In the genomic region with DNA sequence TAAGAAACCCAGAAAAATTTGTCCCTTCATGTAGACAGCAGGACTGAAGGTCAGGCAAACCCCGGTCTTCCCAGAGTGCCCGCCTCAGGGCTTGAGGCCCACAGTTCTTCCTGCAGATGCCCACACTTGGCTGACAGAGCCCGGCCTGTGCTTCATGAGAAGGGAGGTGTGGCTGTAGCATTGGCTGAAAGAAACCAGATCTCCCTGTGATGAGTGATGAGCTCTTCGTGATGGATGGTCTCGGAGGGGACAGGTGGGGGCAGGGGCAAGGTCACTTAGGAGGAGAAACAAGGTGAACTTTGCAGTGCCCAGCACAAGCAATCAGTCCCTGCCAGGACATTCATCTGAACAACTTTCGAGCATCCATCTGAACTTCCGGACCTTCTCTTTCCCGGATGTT, we compare ENCODE assay signal across 26 mouse cellular contexts.
A peak's percentile ranks its signal among the peaks of the same experiment; 100 is the strongest.
DNase-seq lines count a peak whose midpoint lies in the region; ATAC-seq and TF ChIP-seq lines count a peak whose summit lies in the region.
"Had no signal": no experiment of that assay in that cellular context is flagged by ENCODE, and none has a peak within 500 bp of the region (broad histone marks: within the 10 kb centered on the region; RNA-seq: fewer than 3 reads in every experiment).

No protein-coding gene starts in this region.

- no peak for TF ChIP-seq POLR2A in heart, adult 2 months (IDR thresholded peaks at IDR 0.05; ENCODE audit: insufficient read depth, low read depth, low read length)

- H3K4me1 ChIP-seq in heart, adult 2 months (ENCODE audit: control insufficient read depth, insufficient read depth, low read length) = no peaks in the 10 kb centered on the region; the same call in 1 of the 2 replicates
- peaks cover 7% of the 10 kb centered on the region; the same call in 1 of the 2 replicates for H3K4me1 ChIP-seq in heart, embryonic 12.5 days (replicated peaks)
- no peaks in the 10 kb centered on the region for H3K4me1 ChIP-seq in stomach, postnatal 0 days (replicated peaks; ENCODE audit: control insufficient read depth, insufficient read depth)
- H3K4me1 ChIP-seq: embryonic facial prominence, embryonic 13.5 days; forebrain, embryonic 12.5 days; liver, embryonic 13.5 days; megakaryocyte, embryonic 14.5 days; neural tube, embryonic 13.5 days had no signal

- DNase-seq in heart, adult 2 months = peak in 1 of 2 experiments; percentile 19
- DNase-seq in heart, postnatal 36 days = no peak
- DNase-seq in heart, postnatal 10 days = peak; percentile 27 to 35
- peak; percentile 20 for DNase-seq in yolk sac, embryonic 10.5 days (ENCODE audit: low spot score)
- DNase-seq in adrenal gland, postnatal 10 days = no peak
- no peak for DNase-seq in stomach, postnatal 0 days (ENCODE audit: low spot score)
- no peak for DNase-seq in gastrocnemius, adult 8-10 months (ENCODE audit: low spot score in 2 of 2)
- DNase-seq: adrenal gland, postnatal 25 days; cerebellum, adult 9-10 months; gastrocnemius, adult 2 months; kidney, postnatal 25 days; layer of hippocampus, postnatal 36 days; liver, embryonic 13.5 days; lung, adult 2 months; lung, postnatal 14 days; midbrain, embryonic 14.5 days; right cerebral cortex, adult 18-20 months had no signal

- no peaks in the 10 kb centered on the region for H3K36me3 ChIP-seq in heart, adult 2 months (ENCODE audit: control insufficient read depth, insufficient read depth, low read length)
- H3K36me3 ChIP-seq in heart, embryonic 12.5 days = no peaks in the 10 kb centered on the region
- no peaks in the 10 kb centered on the region for H3K36me3 ChIP-seq in stomach, postnatal 0 days (ENCODE audit: control insufficient read depth, insufficient read depth, low read length)
- H3K36me3 ChIP-seq: embryonic facial prominence, embryonic 13.5 days; forebrain, embryonic 12.5 days; liver, embryonic 13.5 days; neural tube, embryonic 13.5 days had no signal

- TF ChIP-seq EP300 in heart, adult 2 months (IDR thresholded peaks at IDR 0.05; ENCODE audit: insufficient read depth, low read depth, low read length) = 0 out of 2 replicates have a peak, but pooled peaks have one; percentile 30
- TF ChIP-seq EP300 in stomach, postnatal 0 days (optimal IDR thresholded peaks at IDR 0.05) = no peak

- ATAC-seq in heart, embryonic 12.5 days (ENCODE audit: insufficient number of reproducible peaks, low FRiP score) = peak; percentile 80
- ATAC-seq in stomach, postnatal 0 days (ENCODE audit: low FRiP score, low TSS enrichment) = no peak
- ATAC-seq: hindbrain, postnatal 0 days; intestine, embryonic 16.5 days had no signal

- no peaks in the 10 kb centered on the region for H3K9me3 ChIP-seq in heart, embryonic 12.5 days (replicated peaks)
- no peaks in the 10 kb centered on the region for H3K9me3 ChIP-seq in stomach, postnatal 0 days (ENCODE audit: control insufficient read depth, low read length)
- H3K9me3 ChIP-seq: embryonic facial prominence, embryonic 13.5 days; forebrain, embryonic 12.5 days; liver, embryonic 13.5 days; neural tube, embryonic 13.5 days had no signal

- no peak for TF ChIP-seq CTCF in heart, adult 2 months (IDR thresholded peaks at IDR 0.05)
- TF ChIP-seq CTCF in stomach, postnatal 0 days (IDR thresholded peaks at IDR 0.05; ENCODE audit: low read depth) = no peak

- no peak overlapping the region for H3K9ac ChIP-seq in heart, adult 2 months (ENCODE audit: low read depth, low read length)
- H3K9ac ChIP-seq in heart, embryonic 12.5 days = no peak overlapping the region
- H3K9ac ChIP-seq in stomach, postnatal 0 days (ENCODE audit: low read length) = no peak overlapping the region
- H3K9ac ChIP-seq: embryonic facial prominence, embryonic 13.5 days; forebrain, embryonic 12.5 days; liver, embryonic 13.5 days; neural tube, embryonic 13.5 days had no signal

- no peak overlapping the region for H3K4me3 ChIP-seq in heart, adult 2 months
- H3K4me3 ChIP-seq in heart, embryonic 12.5 days = no peak overlapping the region
- H3K4me3 ChIP-seq in stomach, postnatal 0 days (ENCODE audit: low read depth, low read length) = no peak overlapping the region
- H3K4me3 ChIP-seq: embryonic facial prominence, embryonic 13.5 days; erythroblast, embryonic 14.5 days; forebrain, embryonic 12.5 days; gastrocnemius, adult 2 months; layer of hippocampus, adult 2 months; liver, embryonic 13.5 days; megakaryocyte, embryonic 14.5 days; neural tube, embryonic 13.5 days had no signal

- intact Hi-C loops in heart, adult 2 months (cut with DNase I) = loop anchor here (2.0 kb wide), 1 partner anchor 14 kb away; no protein-coding TSS in a partner anchor
- intact Hi-C loops in heart, postnatal 36 days (cut with DNase I) = no loop called here
- intact Hi-C loops in heart, postnatal 10 days (cut with DNase I) = no loop called here

- H3K27ac ChIP-seq in heart, adult 2 months = no peak overlapping the region
- H3K27ac ChIP-seq in heart, embryonic 12.5 days (ENCODE audit: poor library complexity, severe bottlenecking) = peak overlapping the region; percentile 80
- H3K27ac ChIP-seq in stomach, postnatal 0 days (replicated peaks) = no peak overlapping the region
- H3K27ac ChIP-seq: embryonic facial prominence, embryonic 13.5 days; forebrain, embryonic 12.5 days; gastrocnemius, adult 2 months; hindbrain, postnatal 0 days; layer of hippocampus, adult 2 months; liver, embryonic 13.5 days; neural tube, embryonic 13.5 days had no signal

- H3K79me2 ChIP-seq in heart, adult 2 months (replicated peaks; ENCODE audit: control insufficient read depth, insufficient read depth, low read length) = no peaks in the 10 kb centered on the region

- no peak overlapping the region for H3K4me2 ChIP-seq in heart, embryonic 12.5 days
- no peak overlapping the region for H3K4me2 ChIP-seq in stomach, postnatal 0 days (replicated peaks; ENCODE audit: low read depth)
- H3K4me2 ChIP-seq: embryonic facial prominence, embryonic 13.5 days; forebrain, embryonic 12.5 days; liver, embryonic 13.5 days; neural tube, embryonic 13.5 days had no signal

- WGBS in heart, adult 2 months = 54% methylated on average over 8 of the region's 8 CpGs
- 30% methylated on average over 8 of the region's 8 CpGs for WGBS in heart, embryonic 12.5 days
- 69% methylated on average over 8 of the region's 8 CpGs for WGBS in stomach, postnatal 0 days

- H3K27me3 ChIP-seq in heart, adult 2 months (ENCODE audit: control insufficient read depth, insufficient read depth, low read length) = no peaks in the 10 kb centered on the region
- H3K27me3 ChIP-seq in heart, embryonic 12.5 days (replicated peaks) = no peaks in the 10 kb centered on the region
- no peaks in the 10 kb centered on the region for H3K27me3 ChIP-seq in stomach, postnatal 0 days (ENCODE audit: control insufficient read depth, insufficient read depth, low read length)
- H3K27me3 ChIP-seq: embryonic facial prominence, embryonic 13.5 days; forebrain, embryonic 12.5 days; liver, embryonic 13.5 days; megakaryocyte, embryonic 14.5 days; neural tube, embryonic 13.5 days had no signal

Comparison
In these comparisons a context has a peak if more than half of its experiments do, and no peak if none do; other contexts are left out.
1. DNase-seq: peak in heart, postnatal 10 days (2 of 2) and yolk sac, embryonic 10.5 days (single experiment); none in heart, postnatal 36 days (0 of 2), adrenal gland, postnatal 10 days (single experiment), stomach, postnatal 0 days (single experiment) and gastrocnemius, adult 8-10 months (0 of 2).